In genomic region chr14:24262382-24262781, GRCm38 (mm10) we compare ENCODE assay signal across 15 mouse cellular contexts. TPM values are rescaled to one million over a fixed set of nuclear protein-coding genes. Genes with fewer than 3 reads are reported as not detected.
DNase-seq lines count a peak whose midpoint lies in the region; ATAC-seq and TF ChIP-seq lines count a peak whose summit lies in the region.
"Had no signal": no experiment of that assay in that cellular context is flagged by ENCODE, and none has a peak within 500 bp of the region (broad histone marks: within the 10 kb centered on the region; RNA-seq: fewer than 3 reads in every experiment).

No protein-coding gene starts in this region.

- H3K9me3 ChIP-seq in lung, embryonic 14.5 days (ENCODE audit: low read depth, low read length) = no peaks in the 10 kb centered on the region
- no peaks in the 10 kb centered on the region for H3K9me3 ChIP-seq in hindbrain, embryonic 12.5 days (replicated peaks)
- H3K9me3 ChIP-seq in limb, embryonic 15.5 days = no peaks in the 10 kb centered on the region
- no peaks in the 10 kb centered on the region for H3K9me3 ChIP-seq in neural tube, embryonic 14.5 days (ENCODE audit: control insufficient read depth, low read length)

- H3K36me3 ChIP-seq in lung, embryonic 14.5 days (ENCODE audit: insufficient read depth) = no peaks in the 10 kb centered on the region
- H3K36me3 ChIP-seq in hindbrain, embryonic 12.5 days = no peaks in the 10 kb centered on the region
- H3K36me3 ChIP-seq in limb, embryonic 15.5 days = no peaks in the 10 kb centered on the region
- no peaks in the 10 kb centered on the region for H3K36me3 ChIP-seq in neural tube, embryonic 14.5 days (ENCODE audit: control insufficient read depth, insufficient read depth, low read length)

- peaks cover 7% of the 10 kb centered on the region for H3K4me1 ChIP-seq in lung, embryonic 14.5 days (ENCODE audit: insufficient read depth)
- peaks cover 27% of the 10 kb centered on the region for H3K4me1 ChIP-seq in hindbrain, embryonic 12.5 days
- H3K4me1 ChIP-seq in limb, embryonic 15.5 days = peaks cover 27% of the 10 kb centered on the region
- peaks cover 14% of the 10 kb centered on the region; the same call in 1 of the 2 replicates for H3K4me1 ChIP-seq in neural tube, embryonic 14.5 days (ENCODE audit: control insufficient read depth, insufficient read depth, low read length)

- no peaks in the 10 kb centered on the region for H3K27me3 ChIP-seq in lung, embryonic 14.5 days (ENCODE audit: insufficient read depth, low read length)
- no peaks in the 10 kb centered on the region for H3K27me3 ChIP-seq in hindbrain, embryonic 12.5 days
- H3K27me3 ChIP-seq in limb, embryonic 15.5 days = no peaks in the 10 kb centered on the region
- H3K27me3 ChIP-seq in neural tube, embryonic 14.5 days (ENCODE audit: control insufficient read depth, insufficient read depth, low read length) = no peaks in the 10 kb centered on the region

- no peak for DNase-seq in lung, embryonic 14.5 days
- DNase-seq in lung, postnatal 4 days = no peak
- DNase-seq in right cerebral cortex, adult 2 months (ENCODE audit: low spot score in 2 of 2) = no peak
- no peak for DNase-seq in c-Kit-positive CD71-positive TER-119-positive erythroid progenitor cells, embryonic 14.5 days (ENCODE audit: low spot score)
- no peak for DNase-seq in left cerebral cortex, adult 9 months (ENCODE audit: low spot score in 2 of 2)
- DNase-seq: B cell, adult 2 months; cerebellum, adult 2 months; kidney, adult 8-10 months; lung, postnatal 10 days; thymus, postnatal 25 days had no signal

- H3K4me2 ChIP-seq in lung, embryonic 14.5 days = no peak overlapping the region
- H3K4me2 ChIP-seq in hindbrain, embryonic 12.5 days (replicated peaks) = 0 out of 2 replicates have a peak overlapping the region, but pooled peaks have one; percentile 5
- no peak overlapping the region for H3K4me2 ChIP-seq in limb, embryonic 15.5 days
- no peak overlapping the region for H3K4me2 ChIP-seq in neural tube, embryonic 14.5 days (ENCODE audit: low read depth, low read length)
- H3K4me2 ChIP-seq: liver, embryonic 11.5 days had no signal

- H3K27ac ChIP-seq in lung, embryonic 14.5 days (ENCODE audit: low read depth) = peak overlapping the region; percentile 40
- H3K27ac ChIP-seq in hindbrain, embryonic 12.5 days = peak overlapping the region; percentile 72
- peak overlapping the region; percentile 79 for H3K27ac ChIP-seq in limb, embryonic 15.5 days
- peak overlapping the region; percentile 72 for H3K27ac ChIP-seq in neural tube, embryonic 14.5 days (ENCODE audit: low read depth, low read length)

- H3K9ac ChIP-seq in lung, embryonic 14.5 days = no peak overlapping the region
- no peak overlapping the region for H3K9ac ChIP-seq in hindbrain, embryonic 12.5 days
- H3K9ac ChIP-seq in limb, embryonic 15.5 days = no peak overlapping the region
- no peak overlapping the region for H3K9ac ChIP-seq in neural tube, embryonic 14.5 days (replicated peaks; ENCODE audit: low read depth, low read length)

- 53% methylated on average over 6 of the region's 6 CpGs for WGBS in lung, embryonic 14.5 days
- 73% methylated on average over 6 of the region's 6 CpGs for WGBS in hindbrain, embryonic 12.5 days
- WGBS in limb, embryonic 15.5 days = 55% methylated on average over 6 of the region's 6 CpGs
- WGBS in neural tube, embryonic 14.5 days = 63% methylated on average over 6 of the region's 6 CpGs

- ATAC-seq in lung, embryonic 14.5 days (ENCODE audit: insufficient read depth) = 0 out of 2 replicates have a peak, but pooled peaks have one; percentile 36
- peak; percentile 20; the same call in 1 of the 2 replicates for ATAC-seq in hindbrain, embryonic 12.5 days (ENCODE audit: low FRiP score)
- no peak for ATAC-seq in limb, embryonic 15.5 days (ENCODE audit: insufficient number of reproducible peaks, low FRiP score, low TSS enrichment, low read depth)
- no peak for ATAC-seq in neural tube, embryonic 14.5 days (ENCODE audit: low read depth)

- no peak overlapping the region for H3K4me3 ChIP-seq in lung, embryonic 14.5 days (ENCODE audit: low read depth, low read length)
- no peak overlapping the region for H3K4me3 ChIP-seq in hindbrain, embryonic 12.5 days
- H3K4me3 ChIP-seq in limb, embryonic 15.5 days = no peak overlapping the region
- H3K4me3 ChIP-seq in neural tube, embryonic 14.5 days (ENCODE audit: low read depth, low read length) = no peak overlapping the region

- no peak for TF ChIP-seq CTCF in lung, embryonic 14.5 days (IDR thresholded peaks at IDR 0.05; ENCODE audit: low read depth)

RNA-seq across cellular contexts. Expression of gene Dlg5, which starts 16.7 kb away (rescaled TPM):
- 25.8 and 28.9 TPM in 2 replicates for polyA plus RNA-seq in lung, embryonic 14.5 days (2014; fragmentation: Nextera tagmentation; extraction: Ambion mirVana)
- polyA plus RNA-seq in hindbrain, embryonic 12.5 days (2016; fragmentation: Nextera tagmentation; extraction: Ambion mirVana) = 21.8 and 23.6 TPM in 2 replicates
- polyA plus RNA-seq in limb, embryonic 15.5 days (2015; fragmentation: Nextera tagmentation; extraction: Ambion mirVana) = 15.1 and 19.1 TPM in 2 replicates
- 35.7 and 37.5 TPM in 2 replicates for polyA plus RNA-seq in neural tube, embryonic 14.5 days (2014; fragmentation: Nextera tagmentation; extraction: Ambion mirVana)

RNA-seq across cellular contexts. Expression of gene E330034G19Rik, which starts 30.6 kb away (rescaled TPM):
- not detected in 2 replicates for polyA plus RNA-seq in lung, embryonic 14.5 days (2014; fragmentation: Nextera tagmentation; extraction: Ambion mirVana)
- 0.17 TPM in 1 of 2 replicates, not detected in the other for polyA plus RNA-seq in hindbrain, embryonic 12.5 days (2016; fragmentation: Nextera tagmentation; extraction: Ambion mirVana)
- polyA plus RNA-seq in limb, embryonic 15.5 days (2015; fragmentation: Nextera tagmentation; extraction: Ambion mirVana) = not detected in 2 replicates
- polyA plus RNA-seq in neural tube, embryonic 14.5 days (2014; fragmentation: Nextera tagmentation; extraction: Ambion mirVana) = 0.19 TPM in 1 of 2 replicates, not detected in the other
- polyA plus RNA-seq: liver, embryonic 11.5 days; stomach, embryonic 16.5 days had no signal

Comparison
In these comparisons a context has a peak if more than half of its experiments do, and no peak if none do; other contexts are left out.
1. ATAC-seq: peak in lung, embryonic 14.5 days (single experiment) and hindbrain, embryonic 12.5 days (single experiment); none in limb, embryonic 15.5 days (single experiment) and neural tube, embryonic 14.5 days (single experiment).
2. Peak in every context shown above with its lines, with median percentiles within 50 percentile points of each other: H3K27ac ChIP-seq.